Mouse (Mus musculus): ENCODE data around the gene Rxrg.

DNA sequence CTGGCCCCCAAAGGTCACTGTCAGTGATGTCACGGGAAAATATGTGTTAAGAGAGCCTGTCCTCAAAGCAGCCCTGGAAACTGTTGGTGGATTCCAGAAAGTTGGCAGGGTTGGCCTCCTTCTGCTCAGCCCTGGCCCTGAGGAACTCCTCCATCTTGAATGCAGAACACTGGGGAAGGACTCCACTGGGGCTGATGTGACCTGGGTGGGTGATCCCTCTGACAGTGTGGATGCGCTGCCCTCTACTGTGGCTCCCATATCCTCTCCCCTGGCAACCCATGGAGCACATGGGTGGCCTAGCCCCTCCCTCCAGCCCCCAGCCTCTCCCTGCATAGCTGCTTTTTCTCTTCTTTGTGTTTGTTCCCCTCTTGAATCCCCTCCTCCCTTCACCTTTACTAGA lies 31.6 kb upstream of the Rxrg start:
- TF ChIP-seq MAFK (IDR thresholded peaks at IDR 0.05; ENCODE audit: insufficient read depth, low read depth, low read length) (no peak), ZNF384 (IDR thresholded peaks at IDR 0.05; ENCODE audit: low read depth, low read length) (no peak), CHD2 (IDR thresholded peaks at IDR 0.05; ENCODE audit: low read depth, low read length) (no peak)
